Mouse (Mus musculus) left cerebral cortex, postnatal 25 days (tissue): ENCODE data around the gene Abr. TPM values are rescaled to one million over a fixed set of nuclear protein-coding genes. Genes with fewer than 3 reads are reported as not detected.

Experiments
- DNase-seq, 2 experiments: peaks; one replicate each; pipeline ENCODE4 v3.0.0; 2022; ENCODE audit warnings: low spot score in 2 of 2, mixed read lengths in 1 of 2
- intact Hi-C: fragments of 180-260 bp; cut with DNase I; formaldehyde crosslinking; loops from one replicate; pipeline ENCODE4 v1.15.1; 2025
- total RNA-seq, 2 experiments: library from RNA; stranded (reverse); gene quantifications; 2 replicates each; pipeline ENCODE4 v1.2.3; 2021

The Abr gene
- 100 to 1,000 TPM; 458 to 459 TPM for total RNA-seq

DNA sequence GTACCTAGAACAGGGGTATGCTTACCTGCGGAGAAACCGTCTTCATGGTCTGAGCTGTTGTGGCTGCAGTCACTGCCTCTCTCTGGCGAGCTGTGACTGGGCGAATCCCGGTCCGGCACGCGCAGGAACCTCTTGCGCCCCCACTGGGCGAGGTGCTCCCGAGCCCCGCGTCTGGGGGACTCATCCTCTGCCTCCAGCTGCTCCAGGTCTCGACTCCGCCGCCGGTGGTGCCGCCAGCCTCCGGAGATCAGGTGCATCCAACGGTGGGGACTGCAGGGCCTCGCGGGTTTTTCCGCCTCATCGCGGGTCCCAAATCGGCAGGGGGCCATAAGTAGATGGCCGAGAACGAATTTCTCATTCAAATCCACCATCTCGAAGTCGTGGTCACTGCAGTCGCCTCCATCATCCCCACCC lies at the start of gene Abr:
Gene Abr (minus strand): TSS at position 163 of the 414 bp plus-strand sequence.
- intact Hi-C loops, result no loop called here
- peak in 1 of 2 experiments; percentile 24 for DNase-seq

DNA sequence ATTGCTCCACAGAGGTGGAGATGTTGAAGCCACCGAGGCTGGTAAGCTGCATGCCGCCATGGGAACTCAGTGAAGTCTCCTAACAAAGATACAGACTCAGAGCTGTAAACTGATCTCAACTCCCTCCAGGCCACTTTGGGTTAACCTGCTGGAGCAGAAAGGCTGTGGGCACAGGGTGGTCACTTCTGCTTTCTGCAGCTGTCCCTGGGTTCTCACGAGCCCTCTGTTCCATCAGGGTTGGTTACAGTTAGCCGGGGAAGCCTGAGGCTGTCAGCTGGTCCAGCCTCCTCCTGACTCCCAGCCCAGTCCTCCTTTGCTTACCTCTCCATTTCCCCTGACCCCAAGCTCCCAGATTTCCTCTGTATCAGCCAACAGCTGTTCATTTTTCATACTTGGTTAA lies 45.7 kb upstream of the Abr start:
- intact Hi-C loops, result no loop called here
- DNase-seq, result no peak

- intact Hi-C loops, result no loop called here
- DNase-seq, result no peak
Observed at GRCm38 (mm10) chr11:76666002-76666649, 44.0 kb upstream of the Abr start.

DNA sequence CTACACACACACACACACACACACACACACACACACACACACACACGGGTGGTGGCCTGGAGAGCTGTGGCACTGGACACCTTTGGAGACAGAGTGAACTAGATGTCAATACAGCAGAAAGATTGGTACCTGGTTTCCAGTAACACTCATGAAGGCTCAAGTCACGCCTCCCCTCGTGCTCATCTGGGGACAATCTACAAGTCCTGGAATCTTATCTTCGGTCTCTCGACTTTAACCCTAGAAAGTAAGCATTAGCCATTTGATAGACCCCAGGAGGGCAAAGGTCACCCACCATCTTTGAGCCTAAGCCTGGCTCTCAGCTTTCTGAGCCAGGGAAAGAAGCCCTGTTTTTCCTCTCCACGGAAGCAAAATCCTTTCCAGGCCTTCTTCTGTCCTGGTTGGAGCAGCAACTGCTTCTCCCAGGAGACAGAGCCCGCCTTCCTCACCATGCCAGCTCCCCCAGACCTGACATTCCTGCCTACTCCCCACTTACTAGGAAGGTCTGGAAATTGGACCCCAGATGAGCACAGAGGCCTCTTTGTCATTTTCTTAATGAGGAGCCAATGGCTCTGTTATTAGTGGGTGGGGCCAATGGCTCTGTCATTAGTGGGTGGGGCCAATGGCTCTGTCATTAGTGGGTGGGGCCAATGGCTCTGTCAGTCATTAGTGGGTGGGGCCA lies 39.8 kb upstream of the Abr start:
- no peak for DNase-seq
- intact Hi-C loops, result no loop called here

DNA sequence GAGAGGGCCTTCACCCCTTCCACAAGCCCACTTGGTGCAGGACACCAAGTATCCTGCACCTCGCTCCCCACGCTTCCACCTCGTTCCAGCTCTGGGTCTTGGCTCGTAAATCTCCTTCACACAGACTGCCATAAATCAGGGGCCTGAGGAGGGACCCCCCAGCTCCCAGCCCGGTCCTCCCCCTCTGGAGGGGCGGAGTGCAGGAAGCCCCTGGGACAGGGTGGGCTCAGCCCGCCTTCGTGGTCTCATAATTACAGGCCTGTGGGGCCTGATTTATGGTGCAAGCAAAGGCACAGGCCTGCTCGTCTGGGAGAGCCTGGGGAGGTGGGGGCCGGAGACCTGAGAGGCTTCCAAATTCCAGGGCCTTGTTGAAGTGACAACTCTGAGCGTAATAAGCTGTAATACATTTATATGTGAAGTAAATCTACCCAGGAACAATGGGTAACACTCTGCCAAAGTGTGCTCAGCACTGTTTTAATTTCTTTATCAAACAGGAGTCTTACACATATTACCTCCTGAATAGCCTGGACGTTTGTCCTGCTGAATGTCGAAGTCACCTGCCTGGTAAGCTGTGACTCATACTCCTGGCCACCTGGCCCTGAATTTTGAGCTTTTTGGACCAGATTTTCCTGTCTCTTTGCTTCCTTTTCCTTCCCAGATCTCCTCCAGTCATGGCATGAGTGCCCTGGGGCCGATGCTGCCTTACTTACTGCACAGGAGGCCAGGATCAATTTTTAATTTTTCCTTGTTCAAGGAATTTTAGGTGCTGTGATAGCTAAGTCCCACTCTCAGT lies 37.2 kb upstream of the Abr start:
- no peak for DNase-seq
- intact Hi-C loops, result no loop called here

DNA sequence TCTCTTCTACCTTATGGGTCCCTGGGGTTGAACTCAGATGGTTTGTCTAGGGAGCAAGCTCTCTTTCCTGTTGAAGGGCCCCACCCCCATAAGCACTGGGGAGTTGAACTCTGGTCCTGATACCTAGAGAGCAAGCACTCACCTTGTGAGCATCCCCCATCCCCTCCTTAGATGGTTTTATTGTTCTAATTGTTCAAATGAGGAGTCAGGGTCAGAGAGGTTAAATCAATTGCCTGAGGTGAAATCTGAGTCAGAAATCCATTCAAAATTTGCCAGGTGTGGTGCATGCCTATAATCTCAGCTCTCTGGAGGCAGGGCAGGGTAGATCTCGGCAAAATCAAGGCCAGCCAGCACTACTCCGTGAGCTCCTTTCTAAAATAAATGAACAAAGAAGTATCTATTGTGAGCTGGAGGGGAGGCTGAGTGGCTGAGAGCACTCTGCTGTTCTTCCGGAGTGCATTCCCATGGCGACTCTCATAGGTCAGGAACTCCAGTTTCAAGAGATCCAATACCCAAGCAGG lies 35.4 kb upstream of the Abr start:
- no peak for DNase-seq
- intact Hi-C loops, result no loop called here

DNA sequence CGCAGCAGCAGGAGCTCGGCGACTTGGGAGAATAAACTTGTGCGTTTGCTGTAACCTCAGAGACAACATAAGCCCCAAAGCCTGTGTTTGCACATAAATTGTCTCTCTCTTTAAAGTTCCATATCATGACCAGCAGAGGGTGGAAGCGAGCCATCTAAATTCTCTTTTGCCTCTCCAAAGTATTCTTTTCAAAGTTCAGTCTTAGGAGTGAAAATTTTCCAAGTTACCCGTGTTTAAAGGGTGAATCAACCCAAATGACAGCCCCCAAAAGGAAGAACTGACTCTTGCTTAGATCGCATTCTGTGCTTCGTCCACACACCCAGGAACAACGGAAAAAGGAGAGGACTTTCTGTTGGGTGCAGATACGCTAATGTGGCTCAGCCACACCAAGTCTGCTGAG lies 33.0 kb upstream of the Abr start:
- DNase-seq, result peak; percentile 59 to 73
- intact Hi-C loops, result loop anchor here (2.0 kb wide), 1 partner anchor 108 kb away; the partner anchor contains the start of gene Gosr1

GRCm38 (mm10) chr11:76652838-76653334 lies 30.8 kb upstream of the Abr start:
- no peak for DNase-seq
- intact Hi-C loops, result no loop called here

DNA sequence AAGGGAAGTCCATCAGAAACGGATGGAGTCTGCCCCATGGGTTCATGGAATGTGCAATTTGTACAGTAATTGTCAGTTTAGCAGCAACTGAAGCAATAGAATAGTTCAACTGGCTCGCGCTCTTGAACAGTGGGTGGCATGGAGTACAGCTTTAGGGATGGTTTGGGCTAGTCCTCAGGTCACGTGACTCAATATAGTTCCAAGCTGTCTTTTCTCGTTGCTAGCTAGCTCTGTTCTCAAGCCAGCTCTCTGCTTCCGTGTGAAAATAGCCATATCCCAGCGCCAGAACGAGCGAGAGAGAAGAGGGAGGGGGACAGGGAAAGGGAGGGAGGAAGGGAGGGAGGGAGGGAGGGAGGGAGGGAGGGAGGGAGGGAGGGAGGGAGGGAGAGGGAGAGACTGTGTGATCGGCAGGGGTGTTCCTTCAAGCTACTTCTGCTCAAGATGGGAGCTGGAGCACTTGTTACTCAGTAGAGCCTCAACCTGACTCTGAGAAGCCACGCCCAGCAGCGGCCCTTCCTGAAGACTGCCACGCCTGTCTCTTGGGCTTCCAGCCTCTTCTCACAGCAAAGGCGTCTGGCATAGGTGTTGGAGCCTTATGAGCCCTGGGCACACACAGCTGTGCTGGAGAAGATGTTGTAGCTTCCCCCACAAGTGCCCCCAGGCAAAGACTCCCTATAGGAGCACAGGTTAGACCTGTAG lies 28.9 kb upstream of the Abr start:
- intact Hi-C loops, result no loop called here
- peak in 1 of 2 experiments; percentile 66 for DNase-seq

DNA sequence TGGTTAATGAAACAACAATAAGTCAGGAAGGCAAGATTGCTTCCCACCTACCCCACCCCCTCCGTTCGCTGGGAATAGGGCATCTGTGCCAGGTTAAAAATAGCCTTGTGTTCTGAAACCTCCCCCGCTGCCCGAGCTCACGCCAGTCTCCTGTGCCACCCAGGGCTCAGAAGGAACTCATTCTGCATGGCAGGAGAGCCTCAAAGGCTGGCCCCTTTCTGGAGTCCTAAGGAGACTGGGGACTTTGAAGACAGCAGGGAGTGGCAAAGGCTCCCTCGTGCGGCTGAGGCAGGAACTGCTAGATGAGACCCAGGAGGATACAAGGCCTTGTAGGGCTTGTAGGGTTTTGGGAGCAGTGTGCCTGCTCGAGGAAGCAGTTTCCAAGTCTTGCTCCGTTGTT lies 25.4 kb upstream of the Abr start:
- DNase-seq, result peak; percentile 76 to 90
- intact Hi-C loops, result loop anchor here (2.0 to 5.0 kb wide), 4 partner anchors 69 to 230 kb away; no protein-coding TSS in a partner anchor

GRCm38 (mm10) chr11:76647062-76647461 lies 24.9 kb upstream of the Abr start:
- DNase-seq, result no peak
- intact Hi-C loops, result loop anchor here (2.0 to 5.0 kb wide), 4 partner anchors 68 to 230 kb away; no protein-coding TSS in a partner anchor

DNA sequence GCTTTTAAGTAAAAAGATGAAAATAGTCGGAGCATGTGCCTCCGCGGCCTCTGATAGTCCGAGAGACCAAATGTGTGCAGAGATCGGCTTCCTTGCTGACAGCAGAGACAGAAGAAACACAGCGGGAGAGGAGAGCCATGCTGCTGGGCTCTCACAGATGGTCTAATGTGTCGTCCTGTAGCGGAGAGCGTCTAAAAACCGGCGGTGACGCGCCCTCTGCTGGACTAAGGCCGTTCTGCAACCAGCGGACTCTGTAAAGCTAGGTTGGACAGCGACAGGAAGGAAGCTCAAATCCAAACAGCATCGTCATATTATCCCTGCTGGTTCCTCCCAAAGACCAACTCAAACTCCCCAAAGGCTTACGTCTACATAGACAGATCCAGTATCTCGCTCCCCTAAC lies 23.8 kb upstream of the Abr start:
- DNase-seq, result peak; percentile 94 to 96

GRCm38 (mm10) chr11:76645036-76645435 lies 22.9 kb upstream of the Abr start:
- no peak for DNase-seq
- intact Hi-C loops, result loop anchor here (5.0 kb wide), 1 partner anchor 228 kb away; no protein-coding TSS in a partner anchor

More for the DNA sequence above, 23.8 kb upstream of the Abr start:
- intact Hi-C loops, result loop anchor here (1.0 to 5.0 kb wide), 5 partner anchors 67 to 229 kb away; no protein-coding TSS in a partner anchor

DNA sequence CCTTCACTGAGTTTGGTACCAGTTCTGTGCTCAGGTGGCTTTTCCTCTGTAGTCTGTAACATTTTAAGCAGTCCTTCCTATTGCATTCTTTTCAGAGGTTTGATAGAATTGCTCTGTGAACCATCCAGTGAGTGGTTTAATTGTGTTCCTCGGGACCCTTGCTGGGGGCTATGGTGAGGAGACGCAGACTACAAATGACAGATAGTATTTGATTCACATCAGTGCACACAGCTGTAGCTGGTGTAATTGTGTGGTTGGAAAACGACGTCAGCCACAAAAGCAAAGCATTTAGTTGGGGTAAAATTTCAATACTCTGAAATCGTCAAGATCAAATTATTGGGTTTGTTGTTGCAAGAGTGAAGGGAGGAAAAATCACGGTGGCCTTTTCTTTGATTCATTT lies 22.1 kb upstream of the Abr start:
- intact Hi-C loops, result no loop called here
- DNase-seq, result no peak

DNA sequence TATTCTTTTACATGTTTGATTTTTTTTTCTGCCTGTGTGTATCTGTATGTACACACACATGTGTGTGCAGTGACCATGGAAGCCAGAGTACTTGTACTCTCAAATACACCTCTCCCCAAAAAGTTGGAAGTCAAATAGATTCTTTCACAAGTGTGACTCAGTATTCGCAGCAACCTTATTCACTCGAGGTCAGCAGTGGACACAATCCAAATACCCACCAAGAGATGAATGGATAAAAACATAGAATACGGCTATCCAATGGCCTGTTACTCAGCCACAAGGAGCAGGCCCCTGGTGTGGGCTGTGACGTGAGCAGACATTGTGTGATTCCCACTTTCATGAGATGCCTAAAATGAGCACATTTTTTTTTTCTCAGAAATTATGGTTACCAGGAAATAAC lies 18.1 kb upstream of the Abr start:
- DNase-seq, result no peak
- intact Hi-C loops, result no loop called here

GRCm38 (mm10) chr11:76639269-76639985 lies 17.3 kb upstream of the Abr start:
- no peak for DNase-seq
- intact Hi-C loops, result no loop called here

DNA sequence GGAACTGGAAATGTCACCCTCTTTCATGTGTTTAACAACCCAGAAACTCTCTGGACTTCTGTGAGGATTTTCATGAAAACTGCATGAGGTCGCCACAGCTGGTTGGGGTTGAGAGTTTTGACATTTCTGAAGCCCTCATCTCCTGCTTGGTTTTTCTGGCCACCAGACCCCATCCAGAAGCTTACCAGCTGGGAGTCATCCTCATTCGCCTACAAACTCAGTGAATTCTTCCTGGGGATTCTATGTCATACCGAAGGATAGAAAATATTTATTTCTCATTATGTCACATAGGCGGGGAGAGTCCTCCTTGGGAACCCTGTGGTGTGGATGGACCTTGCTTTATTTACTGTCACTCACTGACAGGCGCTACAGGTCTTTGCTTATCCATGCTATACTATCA lies 8.4 kb upstream of the Abr start:
- intact Hi-C loops, result loop anchor here (5.0 kb wide), 1 partner anchor 33 kb away; no protein-coding TSS in a partner anchor
- DNase-seq, result no peak

GRCm38 (mm10) chr11:76630023-76630422 lies 7.9 kb upstream of the Abr start:
- no peak for DNase-seq
- intact Hi-C loops, result loop anchor here (5.0 kb wide), 1 partner anchor 33 kb away; no protein-coding TSS in a partner anchor
